Mouse (Mus musculus) kidney, adult 2 months (tissue): ENCODE results near the gene Rims1.

Experiments
- CTCF ChIP-seq: fragments of 200-500 bp; conservative IDR thresholded peaks from 2 replicates; pipeline ENCODE4 v1.5.1; 2011; ENCODE audit warnings: low read depth, mild to moderate bottlenecking, control low read depth, low read length, moderate library complexity, mixed read lengths; ENCODE audit not compliant: insufficient read depth, insufficient read length
- POLR2A ChIP-seq: fragments of 200-500 bp; IDR thresholded peaks from one replicate; pipeline ENCODE4 v1.6.1; 2011; ENCODE audit warnings: low read depth, low read length, control low read depth

DNA sequence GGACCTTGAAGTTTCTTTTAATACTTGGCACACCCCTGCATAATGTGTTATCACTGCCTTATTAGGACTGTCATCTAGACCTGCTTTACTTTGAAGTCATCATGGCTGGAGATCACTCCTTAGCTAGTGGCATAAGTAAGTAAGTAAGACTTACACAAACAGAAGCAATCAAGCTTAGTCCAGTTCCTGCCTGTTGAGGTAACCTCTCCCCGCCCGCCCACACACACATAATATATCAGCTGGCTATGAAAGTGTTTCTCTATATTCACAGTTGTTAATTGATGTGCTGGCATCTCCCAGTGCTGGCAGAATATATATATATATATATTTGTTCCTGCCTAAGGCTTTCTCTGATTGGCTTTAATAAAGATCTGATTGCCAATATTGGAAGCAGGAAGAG, 269.0 kb downstream of the Rims1 start:
- no peak for TF ChIP-seq POLR2A
- no peak for TF ChIP-seq CTCF
